Mouse (Mus musculus) neural tube, embryonic 11.5 days (tissue): ENCODE data around the gene Enpp3. TPM values are rescaled to one million over a fixed set of nuclear protein-coding genes. Genes with fewer than 3 reads are reported as not detected.

Experiments
- ATAC-seq: fragments of 200-750 bp; cut with Nextera tagmentation; 2 replicates; pipeline ENCODE4 v1.8.0; 2017; ENCODE audit warnings: moderate number of reproducible peaks, mild to moderate bottlenecking, moderate TSS enrichment, moderate library complexity; ENCODE audit not compliant: insufficient read depth, low FRiP score, low TSS enrichment
- DNase-seq: peaks from one replicate; pipeline ENCODE4 v3.0.0-alpha.2; 2015; ENCODE audit warnings: low spot score
- H3K27ac ChIP-seq: fragments of 300-500 bp; sonication (generic); 2 replicates; pipeline ENCODE4 v1.5.1; 2014; ENCODE audit warnings: low read depth, mild to moderate bottlenecking, low read length
- H3K27me3 ChIP-seq: fragments of 300-500 bp; sonication (generic); 2 replicates; pipeline ENCODE4 v1.6.1; 2014; ENCODE audit warnings: mild to moderate bottlenecking, low read length, mixed read lengths; ENCODE audit not compliant: control insufficient read depth, insufficient read depth
- H3K36me3 ChIP-seq: fragments of 300-500 bp; sonication (generic); 2 replicates; pipeline ENCODE4 v1.6.1; 2014; ENCODE audit warnings: mild to moderate bottlenecking, low read length, moderate library complexity, mixed read lengths; ENCODE audit not compliant: control insufficient read depth, insufficient read depth
- H3K4me1 ChIP-seq: fragments of 300-500 bp; sonication (generic); 2 replicates; pipeline ENCODE4 v1.6.1; 2014; ENCODE audit warnings: low read length, mixed read lengths; ENCODE audit not compliant: control insufficient read depth, insufficient read depth
- H3K4me2 ChIP-seq: fragments of 300-500 bp; sonication (generic); 2 replicates; pipeline ENCODE4 v1.6.1; 2014; ENCODE audit warnings: low read depth, mild to moderate bottlenecking, moderate library complexity
- H3K4me3 ChIP-seq: fragments of 300-500 bp; sonication (generic); 2 replicates; pipeline ENCODE4 v1.5.1; 2014; ENCODE audit warnings: low read depth, low read length
- H3K9ac ChIP-seq: fragments of 300-500 bp; sonication (generic); 2 replicates; pipeline ENCODE4 v1.6.1; 2014; ENCODE audit warnings: mild to moderate bottlenecking, low read length
- H3K9me3 ChIP-seq: fragments of 300-500 bp; sonication (generic); 2 replicates; pipeline ENCODE4 v1.6.1; 2016; ENCODE audit warnings: low read length; ENCODE audit not compliant: control insufficient read depth
- WGBS: fragments of 180-500 bp; shearing (Covaris S2); extraction: QIAGEN DNeasy Blood & Tissue Kit; methylation state at CpG from one replicate; pipeline ENCODE4 v1.1.7; 2014; 5-methylcytosine and 5-hydroxymethylcytosine counted together
- polyA plus RNA-seq: library from polyadenylated mRNA; unstranded; fragments of >200 nt; fragmentation: Nextera tagmentation; extraction: Ambion mirVana; gene quantifications from 2 replicates; pipeline ENCODE4 v1.2.1, GENCODE M21; 2014

Enpp3 gene
- polyA plus RNA-seq = 7.2 and 10.2 TPM in 2 replicates

DNA sequence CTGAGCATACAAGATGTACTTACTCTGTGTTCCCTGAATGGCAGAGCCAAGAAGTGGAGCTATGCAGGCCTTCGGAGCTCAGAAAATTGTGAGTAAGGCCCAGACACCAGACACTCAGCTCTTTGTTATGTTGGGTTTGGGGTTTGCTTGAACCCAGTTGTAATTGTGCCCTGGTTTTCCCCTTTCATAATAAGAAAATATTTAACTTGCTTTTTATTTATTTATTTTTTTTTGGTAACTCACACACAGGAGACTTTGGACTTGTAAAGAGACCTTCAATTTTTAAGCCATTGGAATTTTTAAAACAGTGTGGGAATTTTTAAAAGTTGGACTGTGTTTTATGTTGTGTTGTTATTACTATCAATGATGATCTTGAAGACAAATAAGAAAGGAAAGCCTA, at the start of gene Enpp3:
Gene Enpp3 (minus strand): TSS at position 148 of the 400 bp plus-strand sequence.
- Histone ChIP-seq H3K4me3 (no peak within 1 kb of the TSS), H3K4me2 (no peak within 1 kb of the TSS), H3K36me3 (no peaks in the 10 kb centered on the region), H3K9me3 (no peaks in the 10 kb centered on the region), H3K27ac (no peak within 1 kb of the TSS), H3K9ac (no peak within 1 kb of the TSS), H3K27me3 (no peaks in the 10 kb centered on the region), H3K4me1 (no peaks in the 10 kb centered on the region)
- 83% methylated on average over 1 of the region's 1 CpGs for WGBS
- ATAC-seq (no peak), DNase-seq (no peak)

DNA sequence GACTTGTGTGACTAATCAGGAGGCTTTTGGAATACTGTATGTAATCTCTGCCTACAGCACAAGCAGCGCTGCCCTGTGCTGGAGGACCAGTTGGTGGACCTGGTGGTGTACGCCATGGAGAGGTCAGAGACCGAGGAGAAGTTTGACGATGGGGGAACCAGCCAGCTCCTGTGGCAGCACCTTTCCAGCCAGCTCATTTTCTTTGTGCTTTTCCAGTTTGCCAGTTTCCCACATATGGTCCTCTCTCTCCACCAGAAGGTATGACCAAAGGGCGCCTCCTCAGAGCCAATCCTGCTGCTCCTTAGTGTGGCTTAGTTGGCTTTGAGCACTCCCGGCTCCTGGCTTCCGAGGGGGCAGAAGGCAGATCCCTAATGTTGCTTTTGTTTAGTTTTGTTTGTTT, 45.7 kb upstream of the Enpp3 start:
- DNase-seq (no peak), ATAC-seq (no peak)
- H3K27me3 ChIP-seq = no peaks in the 10 kb centered on the region
- no peak overlapping the region for H3K4me2 ChIP-seq
- no peaks in the 10 kb centered on the region for H3K9me3 ChIP-seq
- no peak overlapping the region for H3K4me3 ChIP-seq
- H3K4me1 ChIP-seq = no peaks in the 10 kb centered on the region
- peaks cover 18% of the 10 kb centered on the region for H3K36me3 ChIP-seq
- no peak overlapping the region for H3K27ac ChIP-seq
- WGBS = 95% methylated on average over 7 of the region's 7 CpGs
- no peak overlapping the region for H3K9ac ChIP-seq

DNA sequence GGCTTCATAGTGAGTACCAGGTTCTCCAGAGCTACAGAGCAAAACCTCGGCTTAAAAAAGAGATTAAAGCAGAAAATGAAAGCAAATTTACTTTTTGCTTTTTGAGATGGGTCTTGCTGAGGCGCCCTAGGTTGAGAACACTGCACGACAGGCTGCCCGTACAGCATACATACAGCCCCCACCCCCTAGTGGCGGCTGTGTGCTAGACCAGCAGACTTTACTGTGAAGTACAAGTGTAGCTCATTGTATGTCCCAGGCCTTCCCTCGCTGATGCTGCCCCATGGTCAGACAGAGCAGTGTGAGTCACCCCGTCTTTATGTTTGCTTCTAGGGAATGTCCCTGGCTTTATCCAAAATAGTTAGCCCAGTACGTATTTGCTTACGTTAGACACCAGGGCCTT, 43.4 kb upstream of the Enpp3 start:
- Histone ChIP-seq H3K4me3 (no peak overlapping the region), H3K27ac (no peak overlapping the region), H3K9ac (no peak overlapping the region), H3K4me1 (no peaks in the 10 kb centered on the region), H3K36me3 (peaks cover 18% of the 10 kb centered on the region), H3K4me2 (no peak overlapping the region), H3K27me3 (no peaks in the 10 kb centered on the region), H3K9me3 (no peaks in the 10 kb centered on the region)
- no peak for ATAC-seq
- WGBS = 90% methylated on average over 9 of the region's 9 CpGs
- peak; percentile 56 for DNase-seq

DNA sequence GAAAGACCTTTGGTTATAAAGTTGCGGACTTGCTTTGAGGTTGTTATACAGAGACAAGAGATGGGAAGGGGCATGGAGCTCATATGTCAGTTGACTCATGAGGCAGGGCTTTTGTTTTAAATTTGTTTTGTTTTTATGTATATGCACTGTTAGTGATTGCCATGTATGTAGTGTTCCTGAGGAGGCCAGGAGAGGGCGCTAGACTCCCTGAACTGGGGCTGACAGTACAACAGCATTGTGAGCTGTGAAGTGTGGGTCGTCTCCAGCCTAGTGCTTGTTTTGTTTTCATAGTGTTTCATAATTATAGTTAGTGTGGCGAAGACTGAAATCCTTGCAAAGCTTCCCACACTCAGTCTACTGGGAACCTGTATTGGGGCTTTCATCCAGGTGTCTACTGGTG, 31.0 kb upstream of the Enpp3 start:
- H3K27me3 ChIP-seq = no peaks in the 10 kb centered on the region
- H3K36me3 ChIP-seq = peaks cover 11% of the 10 kb centered on the region; the same call in 1 of the 2 replicates
- no peaks in the 10 kb centered on the region for H3K9me3 ChIP-seq
- no peaks in the 10 kb centered on the region; the same call in 1 of the 2 replicates for H3K4me1 ChIP-seq
- WGBS = 74% methylated on average over 4 of the region's 4 CpGs
- no peak for DNase-seq
- H3K4me3 ChIP-seq = no peak overlapping the region
- H3K27ac ChIP-seq = no peak overlapping the region
- no peak overlapping the region for H3K4me2 ChIP-seq
- H3K9ac ChIP-seq = no peak overlapping the region
- no peak for ATAC-seq

DNA sequence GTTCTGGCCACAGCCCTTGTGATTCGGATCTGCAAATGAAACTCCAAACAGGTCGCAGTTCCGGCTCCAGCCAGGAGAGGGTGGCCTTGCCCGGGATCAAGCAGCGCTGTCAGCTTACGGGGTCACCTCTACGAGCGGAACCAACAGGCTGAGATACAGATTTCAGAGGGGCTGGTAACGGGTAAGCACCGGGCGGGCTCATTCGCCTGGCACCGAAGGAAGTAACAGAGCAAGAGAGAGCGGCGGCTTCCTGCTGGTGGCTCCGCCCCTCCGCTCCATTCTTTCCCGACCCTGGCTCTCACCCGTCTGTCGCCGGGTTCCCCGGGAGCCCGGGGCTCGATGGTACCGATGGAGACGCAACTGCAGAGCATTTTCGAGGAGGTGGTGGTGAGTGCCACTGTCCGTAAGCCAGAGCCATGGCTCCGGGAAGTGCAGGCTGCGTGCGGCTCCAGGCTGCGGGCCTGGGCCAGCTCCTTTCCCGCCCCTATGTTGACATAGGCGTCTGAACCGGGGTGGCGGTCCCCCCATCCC, 27.2 kb upstream of the Enpp3 start, which contains the start of gene Med23:
Gene Med23 (plus strand): TSS at position 227 of the 531 bp plus-strand sequence.
- WGBS = 0% methylated on average over 36 of the region's 36 CpGs
- H3K4me3 ChIP-seq = peak within 1 kb of the TSS; percentile 79
- H3K4me2 ChIP-seq = peak within 1 kb of the TSS; percentile 55
- H3K36me3 ChIP-seq = 0 out of 2 replicates have a peak, but pooled peaks cover 4% of the 10 kb centered on the region
- no peaks in the 10 kb centered on the region for H3K9me3 ChIP-seq
- H3K27ac ChIP-seq = no peak within 1 kb of the TSS
- ATAC-seq (peak; percentile 100), DNase-seq (peak; percentile 97)
- peak within 1 kb of the TSS; percentile 84 for H3K9ac ChIP-seq
- H3K4me1 ChIP-seq = no peaks in the 10 kb centered on the region; the same call in 1 of the 2 replicates
- no peaks in the 10 kb centered on the region for H3K27me3 ChIP-seq

DNA sequence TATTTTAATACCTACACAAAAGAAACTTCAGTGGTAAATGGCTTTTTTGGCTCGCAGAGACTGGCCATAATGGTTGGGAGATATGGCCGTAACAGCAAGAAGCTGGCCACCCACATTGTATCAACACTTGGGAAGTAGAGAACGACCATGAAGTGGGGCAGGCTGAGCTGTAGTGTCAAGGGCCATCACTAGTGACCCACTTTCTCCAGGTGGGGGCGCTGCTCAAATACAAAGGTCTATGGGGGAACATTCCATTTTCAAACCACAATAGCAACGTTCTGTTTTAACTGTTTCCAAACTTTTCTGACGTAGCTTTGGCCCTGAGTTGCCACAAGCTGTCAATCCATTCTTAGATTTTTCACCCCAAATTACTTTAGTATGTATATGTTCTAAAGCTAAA, 21.8 kb upstream of the Enpp3 start:
- H3K27ac ChIP-seq = no peak overlapping the region
- H3K4me1 ChIP-seq = no peaks in the 10 kb centered on the region
- ATAC-seq (no peak), DNase-seq (no peak)
- no peak overlapping the region for H3K4me3 ChIP-seq
- H3K27me3 ChIP-seq = no peaks in the 10 kb centered on the region
- H3K4me2 ChIP-seq = no peak overlapping the region
- H3K36me3 ChIP-seq = no peaks in the 10 kb centered on the region
- WGBS = 76% methylated on average over 6 of the region's 6 CpGs
- no peaks in the 10 kb centered on the region for H3K9me3 ChIP-seq
- no peak overlapping the region for H3K9ac ChIP-seq

DNA sequence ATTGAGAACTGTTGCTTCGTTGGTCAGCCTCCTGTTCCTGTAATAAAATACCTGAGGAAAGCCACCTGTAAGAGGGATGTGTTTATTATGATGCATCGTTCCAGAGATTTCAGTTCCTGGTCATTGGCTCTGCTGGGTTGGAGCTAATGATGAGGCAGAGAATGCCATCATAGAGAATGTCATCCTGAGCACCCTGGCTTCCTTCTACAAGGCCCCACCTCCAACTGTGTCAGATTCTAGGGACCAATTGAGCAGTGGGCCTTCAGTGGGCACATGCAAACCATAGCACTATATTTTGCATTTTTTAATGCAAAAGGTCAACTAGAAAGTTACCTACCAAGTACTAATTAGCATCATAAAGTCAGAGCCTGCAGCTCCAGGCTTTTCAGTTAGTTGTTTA, 20.5 kb upstream of the Enpp3 start:
- Histone ChIP-seq H3K9me3 (no peaks in the 10 kb centered on the region), H3K4me3 (no peak overlapping the region), H3K27me3 (no peaks in the 10 kb centered on the region), H3K4me1 (no peaks in the 10 kb centered on the region), H3K4me2 (no peak overlapping the region), H3K36me3 (no peaks in the 10 kb centered on the region), H3K27ac (no peak overlapping the region), H3K9ac (no peak overlapping the region)
- WGBS = 81% methylated on average over 2 of the region's 2 CpGs
- DNase-seq = no peak
- no peak for ATAC-seq

DNA sequence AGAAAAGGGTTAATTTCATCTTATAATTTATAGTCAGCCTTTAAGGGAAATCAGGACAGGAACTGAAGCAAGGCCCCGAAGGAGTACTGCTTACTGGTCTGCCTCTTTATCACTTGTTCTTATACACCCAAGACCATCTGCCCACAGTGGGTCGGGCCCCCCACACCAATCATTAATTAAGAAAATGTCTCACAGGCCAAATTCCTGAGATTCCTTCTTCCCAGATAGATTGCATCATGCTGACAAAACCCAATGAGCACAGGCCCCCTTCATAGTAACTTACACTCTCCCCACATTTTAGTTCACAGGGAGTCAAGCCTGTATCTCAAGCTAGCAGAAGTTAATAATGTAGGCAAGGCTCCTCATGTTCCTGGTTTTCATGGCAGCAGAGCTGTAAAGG, 625 bp downstream of the Enpp3 start:
- Histone ChIP-seq H3K27me3 (no peaks in the 10 kb centered on the region), H3K4me1 (no peaks in the 10 kb centered on the region), H3K36me3 (no peaks in the 10 kb centered on the region), H3K27ac (no peak overlapping the region), H3K4me3 (no peak overlapping the region), H3K9me3 (no peaks in the 10 kb centered on the region), H3K4me2 (no peak overlapping the region), H3K9ac (no peak overlapping the region)
- DNase-seq = no peak
- WGBS = 42% methylated on average over 2 of the region's 2 CpGs
- ATAC-seq = no peak

DNA sequence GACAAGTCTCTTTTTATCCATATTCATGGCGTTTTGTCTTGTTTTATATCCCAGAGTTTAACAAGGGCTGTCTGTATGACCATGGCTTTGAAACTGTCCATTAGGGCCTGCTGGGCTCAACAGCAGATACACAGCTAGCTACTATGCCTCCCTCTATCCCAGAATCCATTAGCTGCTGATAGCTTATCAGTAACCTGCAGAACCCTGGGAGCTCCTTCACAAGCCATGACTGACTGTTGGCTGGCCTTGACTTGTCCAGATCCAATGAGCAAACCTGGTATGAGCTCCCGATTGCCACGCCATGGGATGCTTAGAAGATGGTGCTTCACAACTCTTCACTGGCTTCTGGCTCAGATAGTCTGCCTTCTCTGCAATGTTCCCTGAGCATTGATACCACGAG, 1.8 kb downstream of the Enpp3 start:
- Histone ChIP-seq H3K4me3 (no peak overlapping the region), H3K4me2 (no peak overlapping the region), H3K4me1 (peaks cover 5% of the 10 kb centered on the region; the same call in 1 of the 2 replicates), H3K27me3 (no peaks in the 10 kb centered on the region), H3K9ac (no peak overlapping the region), H3K27ac (no peak overlapping the region), H3K36me3 (no peaks in the 10 kb centered on the region), H3K9me3 (no peaks in the 10 kb centered on the region)
- DNase-seq (no peak), ATAC-seq (no peak)
- WGBS = 95% methylated on average over 4 of the region's 4 CpGs
